Mouse (Mus musculus) ES-Bruce4 (cell line): ENCODE results near the gene Ptpn22. TPM values are rescaled to one million over a fixed set of nuclear protein-coding genes. Genes with fewer than 3 reads are reported as not detected.

Experiments used
- H3K27ac ChIP-seq: 2 replicates; pipeline ENCODE4 v1.5.1; 2012; ENCODE audit warnings: low read length, inconsistent platforms; ENCODE audit not compliant: insufficient read depth
- H3K27me3 ChIP-seq: 2 replicates; pipeline ENCODE4 v1.6.1; 2012; ENCODE audit warnings: mild to moderate bottlenecking, low read length, inconsistent platforms; ENCODE audit not compliant: control insufficient read depth, poor library complexity, insufficient read depth, severe bottlenecking
- H3K36me3 ChIP-seq: 2 replicates; pipeline ENCODE4 v1.6.1; 2012; ENCODE audit warnings: inconsistent platforms, mild to moderate bottlenecking, low read length, moderate library complexity; ENCODE audit not compliant: control insufficient read depth, poor library complexity, insufficient read depth, severe bottlenecking
- H3K4me1 ChIP-seq: one replicate; pipeline ENCODE4 v1.8.1; 2011; ENCODE audit warnings: low read length; ENCODE audit not compliant: control insufficient read depth, insufficient read depth
- H3K4me3 ChIP-seq: 2 replicates; pipeline ENCODE4 v1.5.1; 2011; ENCODE audit warnings: low read depth, mild to moderate bottlenecking, low read length
- H3K9ac ChIP-seq: 2 replicates; pipeline ENCODE4 v1.6.1; 2012; ENCODE audit warnings: low read depth, mild to moderate bottlenecking, inconsistent platforms; ENCODE audit not compliant: poor library complexity, severe bottlenecking
- H3K9me3 ChIP-seq: replicated peaks from 2 replicates; pipeline ENCODE4 v1.6.1; 2012; ENCODE audit warnings: mild to moderate bottlenecking, low read length, inconsistent platforms; ENCODE audit not compliant: control insufficient read depth, poor library complexity, insufficient read depth, severe bottlenecking
- CTCF ChIP-seq: IDR thresholded peaks from one replicate; pipeline ENCODE4 v1.8.1; 2011; ENCODE audit warnings: low read depth, low read length
- EP300 ChIP-seq: IDR thresholded peaks from 2 replicates; pipeline ENCODE4 v1.6.1; 2011; ENCODE audit warnings: low read depth, low read length; ENCODE audit not compliant: insufficient read depth
- POLR2A ChIP-seq: IDR thresholded peaks from one replicate; pipeline ENCODE4 v1.8.1; 2011; ENCODE audit warnings: low read length; ENCODE audit not compliant: insufficient read depth
- polyA plus RNA-seq: library from polyadenylated mRNA; stranded (reverse); fragments of >200 nt; gene quantifications from 2 replicates; pipeline ENCODE4 v1.2.4, GENCODE M21; 2011; ENCODE audit warnings: low read depth; ENCODE audit not compliant: missing spikeins, insufficient read depth, insufficient read length

Ptpn22 gene
- polyA plus RNA-seq, 1 experiment = 1.6 TPM

DNA sequence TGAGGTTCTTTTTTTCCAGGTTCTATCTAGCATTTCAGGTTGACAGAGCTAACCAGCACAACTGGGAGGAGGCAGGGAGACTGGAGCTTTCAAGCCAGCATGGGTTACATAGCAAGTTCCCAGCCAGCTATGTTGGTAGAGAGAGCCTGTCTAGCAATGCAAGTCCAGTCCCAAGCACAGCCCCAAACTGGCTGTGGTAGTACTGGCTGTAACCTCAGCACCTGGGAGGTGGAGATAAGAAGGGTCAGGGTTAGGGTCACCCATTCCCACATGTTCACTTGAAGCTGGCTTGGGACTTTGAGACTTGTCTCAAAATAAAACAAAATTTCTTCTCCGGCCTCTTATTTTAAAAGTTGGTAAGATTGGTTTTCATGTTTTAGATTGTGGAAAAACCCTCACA lies 60.5 kb downstream of the Ptpn22 start:
- H3K27ac ChIP-seq = no peak overlapping the region
- H3K4me1 ChIP-seq = peaks cover 3% of the 10 kb centered on the region
- no peak overlapping the region for H3K9ac ChIP-seq
- no peaks in the 10 kb centered on the region for H3K27me3 ChIP-seq
- no peak overlapping the region for H3K4me3 ChIP-seq
- no peaks in the 10 kb centered on the region for H3K9me3 ChIP-seq
- TF ChIP-seq CTCF (no peak), POLR2A (no peak), EP300 (no peak)
- peaks cover 5% of the 10 kb centered on the region for H3K36me3 ChIP-seq

DNA sequence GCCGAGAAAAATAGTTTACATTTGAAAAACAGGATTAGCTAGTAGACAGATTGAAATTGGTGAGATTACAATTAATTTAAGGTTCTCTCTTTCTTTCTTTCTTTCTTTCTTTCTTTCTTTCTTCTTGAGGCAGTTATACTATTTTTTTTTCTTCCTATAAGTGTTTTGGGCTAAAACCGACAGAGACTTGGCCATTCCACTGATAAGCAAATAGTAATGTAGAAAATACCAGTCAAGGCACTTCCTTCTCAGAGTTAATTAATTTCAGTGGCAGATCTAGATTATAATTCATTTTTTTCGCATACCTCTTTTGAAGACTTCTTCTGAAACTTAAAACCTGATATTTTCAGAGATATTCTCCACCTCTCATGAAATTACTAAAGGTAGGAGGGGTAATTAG lies 65.7 kb downstream of the Ptpn22 start:
- H3K4me3 ChIP-seq = no peak overlapping the region
- no peaks in the 10 kb centered on the region for H3K9me3 ChIP-seq
- no peak overlapping the region for H3K9ac ChIP-seq
- peaks cover 10% of the 10 kb centered on the region for H3K36me3 ChIP-seq
- TF ChIP-seq POLR2A (no peak), CTCF (no peak), EP300 (no peak)
- no peak overlapping the region for H3K27ac ChIP-seq
- H3K27me3 ChIP-seq = no peaks in the 10 kb centered on the region
- no peaks in the 10 kb centered on the region for H3K4me1 ChIP-seq

DNA sequence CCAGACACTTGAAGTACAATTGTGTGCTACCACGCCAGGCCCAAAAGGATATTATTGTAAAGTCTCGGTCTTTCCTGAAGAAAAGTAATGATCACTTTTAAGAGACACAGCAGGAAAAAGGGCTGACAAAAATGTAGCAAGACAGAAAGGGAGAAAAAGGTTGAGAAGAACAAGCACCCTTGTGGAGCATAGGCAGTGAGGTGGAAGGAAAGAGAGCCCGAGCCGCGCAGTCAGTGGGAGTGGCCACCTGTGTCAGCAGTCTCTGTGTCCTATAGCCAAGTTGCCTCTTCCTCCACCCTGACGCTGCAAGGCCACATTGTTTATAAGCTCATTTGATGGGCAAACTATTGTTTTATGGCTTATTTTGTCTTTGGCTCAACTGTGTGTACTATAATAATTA lies 67.9 kb downstream of the Ptpn22 start:
- H3K4me3 ChIP-seq = no peak overlapping the region
- no peak for TF ChIP-seq CTCF
- no peak for TF ChIP-seq EP300
- TF ChIP-seq POLR2A = no peak
- no peak overlapping the region for H3K9ac ChIP-seq
- H3K9me3 ChIP-seq = no peaks in the 10 kb centered on the region
- no peaks in the 10 kb centered on the region for H3K4me1 ChIP-seq
- H3K27me3 ChIP-seq = no peaks in the 10 kb centered on the region
- peaks cover 10% of the 10 kb centered on the region for H3K36me3 ChIP-seq
- no peak overlapping the region for H3K27ac ChIP-seq

DNA sequence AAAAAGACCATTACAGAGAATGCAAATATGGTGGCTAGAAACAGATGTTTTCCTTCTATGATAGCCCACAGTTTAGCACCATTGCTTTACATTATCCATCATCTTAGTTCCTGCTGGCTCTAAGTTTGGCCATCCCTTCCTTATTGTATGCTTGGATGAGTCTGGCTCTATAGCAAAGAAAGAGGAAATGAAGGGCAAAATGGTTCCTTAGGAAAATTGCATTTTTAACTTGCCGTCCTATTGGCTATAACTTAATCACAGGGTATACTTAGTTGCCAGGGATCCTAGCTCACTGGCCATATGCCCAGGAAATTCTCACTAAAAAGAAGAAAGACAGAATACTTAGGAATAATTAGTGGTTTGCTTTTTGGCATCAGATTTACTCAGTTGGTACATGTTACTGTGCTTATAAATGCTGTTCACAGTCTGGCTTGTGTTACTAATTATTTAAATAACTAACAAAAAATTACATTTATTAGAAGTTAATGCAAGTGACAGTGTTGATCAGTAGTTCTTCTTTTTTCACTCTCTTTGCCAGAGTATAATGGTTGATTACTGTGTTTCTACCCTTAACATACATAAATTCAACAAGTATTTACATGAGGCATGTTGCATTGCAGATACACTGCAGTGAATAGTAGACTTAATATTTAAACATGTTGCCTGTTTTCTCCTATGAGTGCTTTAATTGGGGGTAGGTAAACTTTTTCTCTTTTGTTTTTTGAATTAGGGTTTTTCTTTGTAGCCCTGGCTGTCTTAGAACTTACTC lies 85.4 kb downstream of the Ptpn22 start:
- Histone ChIP-seq H3K4me3 (no peak overlapping the region), H3K9me3 (no peaks in the 10 kb centered on the region), H3K9ac (no peak overlapping the region), H3K27me3 (no peaks in the 10 kb centered on the region), H3K36me3 (no peaks in the 10 kb centered on the region), H3K4me1 (no peaks in the 10 kb centered on the region), H3K27ac (no peak overlapping the region)
- TF ChIP-seq EP300 = no peak

DNA sequence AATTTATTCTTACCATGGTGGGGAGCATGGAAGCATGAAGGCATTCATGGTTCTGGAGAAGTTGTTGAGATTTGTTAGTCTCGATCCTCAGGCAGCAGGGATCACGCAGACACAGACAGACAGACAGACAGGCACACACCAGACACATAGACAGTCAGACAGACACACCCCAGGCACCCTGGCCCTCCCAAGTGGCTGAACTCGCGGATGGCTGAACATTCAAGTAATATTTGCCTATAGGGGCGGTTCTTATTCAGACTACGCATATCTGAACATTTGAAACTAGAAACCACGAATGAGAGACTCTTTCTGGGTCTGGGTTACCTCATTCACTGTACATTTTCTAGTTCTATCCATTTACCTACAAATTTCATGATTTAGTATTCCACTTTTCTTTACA lies 89.1 kb downstream of the Ptpn22 start:
- Histone ChIP-seq H3K9ac (no peak overlapping the region), H3K4me3 (no peak overlapping the region), H3K36me3 (no peaks in the 10 kb centered on the region), H3K9me3 (no peaks in the 10 kb centered on the region), H3K27ac (no peak overlapping the region), H3K27me3 (no peaks in the 10 kb centered on the region), H3K4me1 (no peaks in the 10 kb centered on the region)
- TF ChIP-seq POLR2A (no peak), CTCF (no peak), EP300 (no peak)

DNA sequence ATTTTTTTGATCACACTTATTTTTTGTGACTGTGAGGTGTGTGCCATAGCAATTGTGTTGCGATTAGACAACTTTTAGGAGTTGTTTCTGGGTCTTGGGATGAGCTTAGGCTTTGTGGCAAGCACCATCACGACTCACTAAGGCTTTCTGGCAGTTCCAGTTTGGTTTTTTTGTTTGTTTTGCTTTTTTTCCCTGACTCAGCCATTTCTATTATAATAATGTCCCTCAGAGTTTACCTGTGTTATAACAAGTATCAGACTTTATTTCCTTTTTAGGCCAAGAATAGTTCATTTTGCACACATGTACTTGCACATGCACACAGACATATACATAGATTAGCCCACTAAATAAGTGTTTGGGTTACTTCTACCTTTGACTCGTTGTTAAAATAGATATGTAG lies 101.0 kb downstream of the Ptpn22 start:
- H3K9me3 ChIP-seq = no peaks in the 10 kb centered on the region
- H3K27me3 ChIP-seq = no peaks in the 10 kb centered on the region
- no peak overlapping the region for H3K27ac ChIP-seq
- no peak overlapping the region for H3K4me3 ChIP-seq
- H3K4me1 ChIP-seq = no peaks in the 10 kb centered on the region
- H3K9ac ChIP-seq = no peak overlapping the region
- TF ChIP-seq POLR2A = no peak
- TF ChIP-seq CTCF = no peak
- TF ChIP-seq EP300 = no peak
- peaks cover 6% of the 10 kb centered on the region for H3K36me3 ChIP-seq

Other genes with a start within 250 kb of the Ptpn22 start
- gene Atg4a-ps, start 213.7 kb upstream of the Ptpn22 start, polyA plus RNA-seq = 1.2 and 1.8 TPM in 2 replicates
- gene Olfml3, start 121.8 kb upstream of the Ptpn22 start, polyA plus RNA-seq = 0.61 and 0.87 TPM in 2 replicates
- gene Gm10964, start 120.4 kb upstream of the Ptpn22 start, polyA plus RNA-seq = not detected in 2 replicates
- 52.3 and 55.9 TPM in 2 replicates for gene Hipk1, start 68.2 kb upstream of the Ptpn22 start, polyA plus RNA-seq
- gene Dclre1b, start 50.4 kb upstream of the Ptpn22 start, polyA plus RNA-seq = 9.3 and 10.9 TPM in 2 replicates
- 14.6 and 15.6 TPM in 2 replicates for gene Ap4b1, start 50.3 kb upstream of the Ptpn22 start, polyA plus RNA-seq
- not detected in 2 replicates for gene Gm43064, start 50.2 kb upstream of the Ptpn22 start, polyA plus RNA-seq
- 0.91 TPM in 1 of 2 replicates, not detected in the other for gene Bcl2l15, start 27.2 kb upstream of the Ptpn22 start, polyA plus RNA-seq
- gene Rsbn1, start 54.3 kb downstream of the Ptpn22 start, polyA plus RNA-seq = 20.8 and 22.2 TPM in 2 replicates
- gene Phtf1, start 108.3 kb downstream of the Ptpn22 start, polyA plus RNA-seq = 21.8 TPM in 2 replicates